Mouse (Mus musculus): Measurements from ENCODE around the gene Cyth2. TPM values are rescaled to one million over a fixed set of nuclear protein-coding genes. Genes with fewer than 3 reads are reported as not detected.

Gene Cyth2
- polyA plus RNA-seq, 1 experiment from 2014 or later, result 109 TPM

DNA sequence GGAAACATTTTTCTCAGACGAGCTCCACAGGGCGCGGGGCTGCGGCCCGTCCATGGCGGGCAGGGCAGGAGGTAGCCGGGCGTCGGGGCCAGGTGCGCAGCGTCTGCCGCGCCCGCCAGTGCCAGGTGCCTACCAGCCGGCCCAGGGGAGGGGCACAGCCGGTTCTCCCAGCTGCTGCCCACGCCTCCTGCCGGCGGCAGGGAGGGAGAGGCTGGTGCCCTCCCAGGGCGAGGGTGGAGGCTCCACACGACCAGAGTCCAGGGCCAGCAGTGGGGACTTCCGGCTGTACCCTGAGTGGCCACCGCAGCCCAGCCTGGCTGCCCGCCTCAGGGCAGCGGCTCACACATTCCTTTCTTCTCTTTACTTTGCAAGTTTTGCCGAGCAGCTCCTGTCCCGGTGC, 55.0 kb downstream of the Cyth2 start:
- peak overlapping the region; percentile 24; the same call in 1 of the 2 replicates for H3K4me3 ChIP-seq (ENCODE audit: low read depth, low read length)
- ATAC-seq (ENCODE audit: insufficient read depth), result peak; percentile 76
- no peak overlapping the region for H3K27ac ChIP-seq (ENCODE audit: low read depth)
- peak; percentile 48 for DNase-seq
- no peaks in the 10 kb centered on the region for H3K36me3 ChIP-seq (ENCODE audit: insufficient read depth)
- H3K27me3 ChIP-seq (ENCODE audit: insufficient read depth, low read length), result peaks cover 18% of the 10 kb centered on the region
- H3K4me2 ChIP-seq, result peak overlapping the region; percentile 55
- H3K4me1 ChIP-seq (ENCODE audit: insufficient read depth), result no peaks in the 10 kb centered on the region
- TF ChIP-seq CTCF (IDR thresholded peaks at IDR 0.05; ENCODE audit: low read depth), result peak; percentile 33
- no peaks in the 10 kb centered on the region for H3K9me3 ChIP-seq (ENCODE audit: low read depth, low read length)
- peak overlapping the region; percentile 34 for H3K9ac ChIP-seq
- 7% methylated on average over 27 of the region's 27 CpGs for WGBS

Other genes with a start within 250 kb of the Cyth2 start
- gene Bcat2, start 244.4 kb downstream of the Cyth2 start, polyA plus RNA-seq (2014; fragmentation: Nextera tagmentation; extraction: Ambion mirVana), result 48.9 and 53.4 TPM in 2 replicates
- not detected in 2 replicates for gene Fgf21, start 199.1 kb downstream of the Cyth2 start, polyA plus RNA-seq (2014; fragmentation: Nextera tagmentation; extraction: Ambion mirVana)
- 0.13 and 0.58 TPM in 2 replicates for gene Fut1, start 197.3 kb downstream of the Cyth2 start, polyA plus RNA-seq (2014; fragmentation: Nextera tagmentation; extraction: Ambion mirVana)
- gene Izumo1, start 192.8 kb downstream of the Cyth2 start, polyA plus RNA-seq (2014; fragmentation: Nextera tagmentation; extraction: Ambion mirVana), result 0.28 and 0.35 TPM in 2 replicates
- 29.4 and 35.3 TPM in 2 replicates for gene Rasip1, start 187.1 kb downstream of the Cyth2 start, polyA plus RNA-seq (2014; fragmentation: Nextera tagmentation; extraction: Ambion mirVana)
- 8.1 and 9.2 TPM in 2 replicates for gene Mamstr, start 174.6 kb downstream of the Cyth2 start, polyA plus RNA-seq (2014; fragmentation: Nextera tagmentation; extraction: Ambion mirVana)
- gene Fut2, start 148.2 kb downstream of the Cyth2 start, polyA plus RNA-seq (2014; fragmentation: Nextera tagmentation; extraction: Ambion mirVana), result 0.22 and 0.75 TPM in 2 replicates
- 0.28 and 0.30 TPM in 2 replicates for gene Ntn5, start 130.6 kb downstream of the Cyth2 start, polyA plus RNA-seq (2014; fragmentation: Nextera tagmentation; extraction: Ambion mirVana)
- 0.08 TPM in 1 of 2 replicates, not detected in the other for gene Sec1, start 120.2 kb downstream of the Cyth2 start, polyA plus RNA-seq (2014; fragmentation: Nextera tagmentation; extraction: Ambion mirVana)
- gene Car11, start 114.7 kb downstream of the Cyth2 start, polyA plus RNA-seq (2014; fragmentation: Nextera tagmentation; extraction: Ambion mirVana), result 2.0 and 4.3 TPM in 2 replicates
- gene Dbp, start 109.5 kb downstream of the Cyth2 start, polyA plus RNA-seq (2014; fragmentation: Nextera tagmentation; extraction: Ambion mirVana), result 2.1 TPM in 2 replicates
- 1,245 and 1,303 TPM in 2 replicates for gene Rpl18, start 99.1 kb downstream of the Cyth2 start, polyA plus RNA-seq (2014; fragmentation: Nextera tagmentation; extraction: Ambion mirVana)
- gene Sphk2, start 96.6 kb downstream of the Cyth2 start, polyA plus RNA-seq (2014; fragmentation: Nextera tagmentation; extraction: Ambion mirVana), result 21.9 and 23.8 TPM in 2 replicates
- gene Fam83e, start 93.4 kb downstream of the Cyth2 start, polyA plus RNA-seq (2014; fragmentation: Nextera tagmentation; extraction: Ambion mirVana), result 0.92 and 1.1 TPM in 2 replicates
- gene Spaca4, start 88.8 kb downstream of the Cyth2 start, polyA plus RNA-seq (2014; fragmentation: Nextera tagmentation; extraction: Ambion mirVana), result not detected in 2 replicates
- gene Lmtk3, start 30.8 kb downstream of the Cyth2 start, polyA plus RNA-seq (2014; fragmentation: Nextera tagmentation; extraction: Ambion mirVana), result 0.76 and 1.9 TPM in 2 replicates
- gene Sult2b1, start 29.9 kb downstream of the Cyth2 start, polyA plus RNA-seq (2014; fragmentation: Nextera tagmentation; extraction: Ambion mirVana), result 5.0 and 5.9 TPM in 2 replicates
- 0.67 and 1.1 TPM in 2 replicates for gene Kcnj14, start 10.2 kb upstream of the Cyth2 start, polyA plus RNA-seq (2014; fragmentation: Nextera tagmentation; extraction: Ambion mirVana)
- 85.4 and 95.3 TPM in 2 replicates for gene Grwd1, start 16.4 kb upstream of the Cyth2 start, polyA plus RNA-seq (2014; fragmentation: Nextera tagmentation; extraction: Ambion mirVana)
- gene Kdelr1, start 58.2 kb upstream of the Cyth2 start, polyA plus RNA-seq (2014; fragmentation: Nextera tagmentation; extraction: Ambion mirVana), result 107 and 108 TPM in 2 replicates
- gene Grin2d, start 63.8 kb upstream of the Cyth2 start, polyA plus RNA-seq (2014; fragmentation: Nextera tagmentation; extraction: Ambion mirVana), result 0.41 and 0.43 TPM in 2 replicates
- 1.0 and 1.4 TPM in 2 replicates for gene Syngr4, start 82.1 kb upstream of the Cyth2 start, polyA plus RNA-seq (2014; fragmentation: Nextera tagmentation; extraction: Ambion mirVana)
- 2.7 and 3.5 TPM in 2 replicates for gene Tmem143, start 82.4 kb upstream of the Cyth2 start, polyA plus RNA-seq (2014; fragmentation: Nextera tagmentation; extraction: Ambion mirVana)
- gene Emp3, start 106.8 kb upstream of the Cyth2 start, polyA plus RNA-seq (2014; fragmentation: Nextera tagmentation; extraction: Ambion mirVana), result 164 and 174 TPM in 2 replicates
- gene Ccdc114, start 109.5 kb upstream of the Cyth2 start, polyA plus RNA-seq (2014; fragmentation: Nextera tagmentation; extraction: Ambion mirVana), result 2.9 and 4.4 TPM in 2 replicates
- gene Abcc6, start 215.7 kb upstream of the Cyth2 start, polyA plus RNA-seq (2014; fragmentation: Nextera tagmentation; extraction: Ambion mirVana), result 0.31 and 0.78 TPM in 2 replicates
- gene Nomo1, start 219.1 kb upstream of the Cyth2 start, polyA plus RNA-seq (2014; fragmentation: Nextera tagmentation; extraction: Ambion mirVana), result 26.1 and 26.4 TPM in 2 replicates